Mouse (Mus musculus) urinary bladder, postnatal 36 days (tissue): ENCODE measurements around the gene Stpg3.
"Not testable (repeated sequence)": the region's sequence is repeated elsewhere in the genome, so short reads cannot be mapped to it uniquely, and the experiment has no call there.

ENCODE experiments used
- DNase-seq, 2 experiments: peaks; one replicate each; pipeline ENCODE4 v3.0.0; 2022; ENCODE audit warnings: low spot score in 2 of 2, mixed read lengths in 1 of 2

Stpg3 gene

DNA sequence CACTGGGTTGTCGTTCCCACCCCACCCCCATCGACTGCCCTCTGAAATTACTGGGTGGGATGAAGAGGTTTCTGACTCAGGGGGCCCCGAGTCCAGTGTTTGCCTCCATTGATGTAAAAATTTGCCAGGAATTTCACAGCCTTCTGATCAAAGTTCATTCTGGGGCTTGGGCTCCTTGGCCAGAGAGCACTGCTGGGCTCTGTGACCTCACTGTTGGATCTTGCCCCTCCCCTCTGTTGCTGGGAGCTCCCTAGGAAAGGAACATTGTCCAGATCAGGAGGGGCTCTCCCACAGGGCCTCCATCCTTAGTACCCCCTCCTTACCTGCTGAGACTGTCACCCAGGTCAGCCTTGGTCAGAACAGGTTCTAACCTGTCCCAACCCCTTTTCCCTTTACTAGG lies at the start of gene Stpg3:
Stpg3 (minus strand) TSS at position 194 of the 400 bp plus-strand sequence.
- no peak for DNase-seq

DNA sequence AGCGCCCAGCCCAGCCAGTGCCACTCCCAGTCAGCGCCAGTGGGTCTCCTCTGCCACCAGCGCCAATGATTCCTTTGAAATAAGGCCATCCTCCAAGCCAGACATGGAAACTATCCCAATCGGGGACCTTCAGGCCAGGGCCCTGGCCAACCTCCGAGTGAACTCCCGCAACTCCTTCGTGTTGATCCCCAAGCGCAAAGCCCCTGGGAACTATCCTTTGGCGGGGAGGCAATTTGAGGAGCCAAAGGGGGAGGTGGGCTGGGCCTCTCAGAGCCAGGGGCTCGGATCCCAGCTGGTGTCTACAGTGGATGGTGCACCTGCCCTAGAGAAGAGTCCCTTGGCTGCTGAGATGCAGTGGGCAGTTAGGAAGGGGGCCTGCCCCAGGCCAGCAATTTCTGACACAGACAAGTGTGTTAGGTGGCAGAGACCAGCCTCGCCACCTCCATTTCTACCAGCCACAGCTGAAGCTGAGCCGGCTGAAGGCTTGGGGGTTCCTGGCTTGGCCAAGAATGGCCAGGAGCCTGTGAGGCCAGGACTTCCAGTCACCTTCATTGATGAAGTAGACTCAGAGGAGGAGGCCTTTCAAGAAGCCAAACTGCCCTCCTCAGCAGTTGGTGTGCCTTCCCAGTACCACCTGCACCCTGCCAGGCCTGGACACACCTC lies 49.3 kb upstream of the Stpg3 start:
- no peak for DNase-seq

DNA sequence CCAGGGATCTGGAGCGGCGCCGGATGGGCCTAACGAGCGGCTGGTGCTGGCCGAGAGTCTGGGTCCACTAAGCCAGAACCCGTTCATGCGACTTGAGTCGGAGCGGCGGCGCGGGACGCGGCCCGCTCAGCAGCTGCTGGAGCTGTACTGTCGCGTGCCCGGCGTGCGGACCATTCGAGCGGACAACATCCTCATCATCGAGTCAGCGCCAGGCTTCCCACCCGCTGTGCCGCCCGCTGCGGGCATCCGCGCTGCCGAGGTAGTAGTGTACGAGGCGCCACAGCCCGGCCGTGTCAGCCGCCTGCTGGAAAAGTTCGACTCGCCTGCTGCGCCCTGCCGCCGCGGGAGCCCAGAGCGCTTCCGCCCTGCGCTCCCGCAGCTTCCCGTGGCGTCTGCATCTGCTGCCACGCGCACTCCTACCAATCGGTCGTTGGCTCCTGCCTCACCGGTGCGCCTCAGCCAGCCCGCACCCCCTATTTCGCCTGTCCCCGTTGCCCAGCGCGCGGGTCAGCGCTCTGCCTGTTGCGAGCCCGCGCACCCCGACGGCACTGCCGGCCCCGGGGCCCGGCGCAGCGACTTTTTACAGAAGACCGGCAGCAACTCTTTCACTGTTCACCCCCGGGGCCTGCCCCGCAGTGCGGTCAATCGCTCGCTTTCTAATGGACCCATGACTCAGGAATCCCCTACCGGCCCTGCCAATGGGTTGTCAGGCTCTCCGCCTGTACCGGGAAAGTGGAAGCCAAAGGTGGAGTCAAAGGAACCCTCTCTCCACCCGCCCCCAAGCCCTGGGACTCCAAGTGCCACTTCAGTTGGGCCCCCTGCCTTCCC lies 48.6 kb upstream of the Stpg3 start:
- DNase-seq: no peak

DNA sequence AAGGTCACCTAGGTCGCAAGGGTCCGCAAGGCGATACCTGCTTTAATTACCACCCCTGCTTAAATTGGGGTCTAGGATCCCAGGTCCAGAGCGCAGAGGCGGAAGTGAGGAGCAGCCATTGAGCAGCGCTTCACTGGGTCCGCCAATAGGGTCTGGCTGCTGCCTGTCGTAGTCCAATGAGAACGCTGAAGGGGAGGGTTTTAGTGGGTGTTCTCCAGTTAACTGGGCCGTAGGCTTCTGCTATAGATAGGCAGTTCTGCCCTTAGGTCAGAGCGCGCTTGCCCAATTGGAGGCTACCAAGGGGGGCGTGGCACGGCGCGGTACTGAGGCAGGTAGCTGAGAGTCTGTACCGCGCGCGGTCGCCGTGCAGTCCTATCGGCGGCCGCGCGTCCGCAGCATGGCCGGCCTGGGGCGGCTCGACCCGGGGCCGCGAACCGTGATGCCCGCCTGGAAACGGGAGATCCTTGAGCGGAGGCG lies 47.9 kb upstream of the Stpg3 start, which contains the start of gene Tprn:
Tprn (plus strand) TSS at position 328 of the 477 bp plus-strand sequence.
- DNase-seq: peak; percentile 89 to 95

DNA sequence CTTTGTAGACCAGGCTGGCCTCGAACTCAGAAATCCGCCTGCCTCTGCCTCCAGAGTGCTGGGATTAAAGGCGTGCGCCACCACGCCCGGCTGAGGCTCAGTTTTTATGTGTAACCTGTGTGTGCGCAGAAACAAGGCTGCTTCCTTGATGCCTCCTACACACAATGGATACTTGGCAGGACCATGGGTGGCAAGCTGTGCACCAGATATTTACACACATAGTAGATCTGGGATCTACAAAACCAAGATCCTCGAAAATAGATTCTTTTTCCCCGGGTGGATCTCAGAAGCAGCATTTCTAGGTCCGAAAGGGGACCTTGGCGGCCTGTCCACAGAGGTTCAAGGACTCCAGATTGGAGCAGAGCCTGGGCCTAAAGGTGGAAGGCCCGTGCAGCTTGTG lies 47.4 kb upstream of the Stpg3 start:
- DNase-seq: no peak

DNA sequence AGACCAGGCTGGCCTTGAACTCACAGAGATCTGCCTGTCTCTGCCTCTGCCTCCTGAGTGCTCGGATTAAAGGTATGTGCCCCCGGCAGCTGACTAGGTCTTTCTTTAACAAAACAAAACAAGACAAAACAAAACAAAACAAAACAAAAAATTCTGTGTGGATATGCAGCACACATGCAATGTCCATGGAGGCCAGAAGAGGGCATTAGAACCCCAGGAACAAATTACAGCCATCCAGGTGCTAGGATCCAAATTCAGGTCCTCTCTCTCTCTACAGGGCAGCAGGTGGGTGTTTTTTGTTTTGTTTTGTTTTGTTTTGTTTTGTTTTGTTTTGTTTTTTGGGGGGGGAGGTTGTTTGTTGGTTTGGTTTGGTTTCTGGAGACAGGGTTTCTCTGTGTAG lies 44.5 kb upstream of the Stpg3 start:
- DNase-seq: no peak

DNA sequence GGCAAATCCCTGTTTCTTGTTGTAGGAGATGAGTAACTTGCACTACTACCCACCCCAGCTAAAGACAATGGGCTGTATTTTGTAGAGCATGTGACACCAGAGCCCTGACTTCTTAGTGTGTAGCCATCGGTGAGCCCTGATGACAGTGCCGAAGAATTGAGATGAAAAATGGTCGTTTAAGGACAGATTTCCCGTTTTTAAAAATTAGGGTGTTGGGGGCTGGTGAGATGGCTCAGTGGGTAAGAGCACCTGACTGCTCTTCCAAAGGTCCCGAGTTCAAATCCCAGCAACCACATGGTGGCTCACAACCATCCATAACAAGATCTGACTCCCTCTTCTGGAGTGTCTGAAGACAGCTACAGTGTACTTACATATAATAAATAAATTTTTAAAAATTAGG lies 42.8 kb upstream of the Stpg3 start:
- DNase-seq: not testable (repeated sequence)

DNA sequence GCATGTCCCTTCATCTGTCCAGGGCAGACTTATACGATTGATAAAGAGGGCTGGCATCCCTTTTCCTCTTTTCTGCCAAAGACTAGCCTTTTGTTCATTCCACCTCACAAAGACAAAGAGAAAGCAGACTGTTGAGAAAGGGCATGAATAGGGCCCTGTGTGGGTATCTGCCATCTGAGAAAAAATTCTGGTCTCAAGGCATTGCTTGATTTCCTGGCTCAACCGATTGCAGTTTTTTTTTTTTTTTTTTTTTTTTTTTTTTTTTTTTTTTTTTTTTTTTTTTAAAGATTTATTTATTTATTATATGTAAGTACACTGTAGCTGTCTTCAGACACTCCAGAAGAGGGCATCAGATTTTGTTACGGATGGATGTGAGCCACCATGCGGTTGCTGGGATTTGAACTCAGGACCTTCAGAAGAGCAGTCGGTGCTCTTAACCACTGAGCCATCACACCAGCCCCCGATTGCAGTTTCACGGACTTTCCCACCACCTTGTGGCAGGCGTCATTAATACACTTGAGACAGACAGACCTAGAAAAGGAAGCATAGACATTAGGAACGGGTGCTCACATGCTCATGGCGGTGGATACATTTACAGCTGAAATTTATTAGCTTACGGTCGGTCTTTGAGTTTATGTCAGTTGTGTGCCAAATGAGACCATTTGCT lies 42.1 kb upstream of the Stpg3 start:
- DNase-seq: peak in 1 of 2 experiments; percentile 52

DNA sequence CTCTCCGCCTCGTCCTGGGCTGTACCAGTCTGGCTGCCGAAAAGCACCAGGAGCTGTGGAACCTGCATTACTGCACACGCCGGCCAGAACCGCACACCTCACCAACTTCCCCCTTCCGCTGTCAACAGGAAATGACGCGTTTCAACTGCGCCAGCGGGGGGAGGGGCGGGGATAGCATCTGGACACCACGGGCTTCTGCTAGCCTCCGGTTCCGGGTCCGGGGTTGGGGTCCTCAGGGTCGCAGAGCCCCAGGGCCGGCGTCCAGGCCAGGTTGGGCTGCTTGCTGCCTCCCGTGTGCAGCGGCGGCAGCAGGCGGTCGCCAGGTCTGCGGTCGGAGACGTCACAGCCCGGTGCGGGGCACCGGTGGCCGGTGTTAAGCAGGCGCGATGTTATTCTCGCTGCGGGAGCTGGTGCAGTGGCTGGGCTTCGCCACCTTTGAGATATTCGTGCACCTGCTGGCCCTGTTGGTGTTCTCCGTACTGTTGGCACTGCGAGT lies 40.9 kb upstream of the Stpg3 start, which contains the start of gene Tmem203:
Tmem203 (plus strand) TSS at position 156 of the 496 bp plus-strand sequence.
- DNase-seq: peak; percentile 86

DNA sequence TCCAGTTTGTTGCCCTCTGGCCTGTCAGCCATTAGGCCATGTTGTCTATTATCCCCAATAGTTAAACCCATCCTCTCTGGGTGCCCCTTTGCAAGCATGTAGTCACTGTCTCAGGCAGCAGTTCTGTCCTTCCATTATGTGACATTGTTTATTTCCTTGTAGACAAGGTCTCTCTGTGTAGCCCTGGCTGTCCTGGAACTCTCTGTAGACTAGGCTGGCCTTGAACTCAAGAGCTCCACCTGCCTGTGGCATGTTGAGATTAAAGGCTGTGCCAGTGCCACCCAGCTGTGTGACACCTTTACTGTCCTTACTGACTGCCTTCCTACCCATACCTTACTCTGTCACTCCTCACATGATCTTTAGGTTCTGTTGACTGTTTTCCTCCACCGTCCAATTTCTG lies 37.9 kb upstream of the Stpg3 start:
- no peak for DNase-seq

DNA sequence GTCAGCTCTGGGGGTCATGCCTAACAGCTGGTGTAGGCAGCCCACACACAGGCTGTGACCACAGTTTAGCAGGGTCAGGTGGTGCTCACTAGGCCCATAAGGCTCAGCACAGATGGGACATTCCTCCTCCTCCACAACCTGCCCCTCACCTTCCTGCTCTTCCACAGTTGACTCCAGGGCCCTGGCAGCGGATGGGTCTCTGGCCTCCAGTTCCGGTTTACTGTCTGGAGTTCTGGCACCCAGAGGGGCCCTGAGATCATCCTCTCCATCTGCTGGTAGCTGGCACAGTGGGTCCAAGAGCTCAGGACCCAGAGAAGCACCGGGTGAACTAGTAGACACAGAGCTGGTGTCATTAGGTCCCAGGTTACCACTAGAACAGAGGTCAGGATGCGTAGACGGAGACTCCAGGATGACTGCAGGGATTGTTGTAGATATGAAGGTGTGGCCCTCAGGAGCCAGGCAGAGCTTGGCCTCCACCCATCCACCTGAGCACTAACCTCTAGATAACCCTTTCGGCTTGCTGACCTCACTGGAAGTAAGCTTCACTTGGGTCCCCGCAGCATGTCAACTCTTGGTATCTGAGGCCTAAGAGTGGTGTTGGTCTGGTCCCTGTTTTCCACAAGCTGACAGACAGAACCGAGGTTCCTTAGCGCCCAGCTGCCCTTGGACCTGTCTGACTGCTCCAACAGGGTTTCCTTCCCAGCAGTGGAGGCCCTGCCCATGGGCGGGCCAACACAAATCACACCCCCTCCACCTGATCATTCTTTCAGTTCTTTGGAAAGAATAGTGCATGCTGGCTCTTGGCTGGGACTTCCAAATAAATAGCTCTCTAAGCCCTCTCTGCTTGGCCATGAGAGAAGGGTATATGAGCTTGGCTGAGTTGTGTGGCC lies 32.0 kb upstream of the Stpg3 start, which contains the start of gene AL732309.1:
AL732309.1 (minus strand) TSS at position 681 of the 890 bp plus-strand sequence.
- DNase-seq: no peak

DNA sequence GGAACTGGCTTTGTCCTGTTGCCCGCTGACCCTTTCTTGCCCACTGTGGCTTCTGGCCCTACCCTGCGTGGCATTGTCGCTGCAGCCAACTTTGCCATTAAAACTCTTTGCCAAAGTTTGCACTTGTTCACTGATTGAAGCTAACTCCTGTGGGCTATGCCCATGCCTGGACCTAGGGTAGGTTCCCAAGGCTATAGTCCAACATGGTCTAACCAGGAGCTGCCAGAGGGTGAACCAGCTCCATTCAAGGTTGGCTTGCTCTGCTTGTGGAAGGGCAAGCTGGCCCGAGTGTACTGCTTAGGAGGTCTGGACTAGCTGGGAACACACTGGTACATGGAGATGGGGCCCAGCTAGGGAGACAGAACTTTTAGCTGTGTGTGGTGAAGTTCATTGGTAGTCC lies 29.7 kb upstream of the Stpg3 start:
- no peak for DNase-seq

DNA sequence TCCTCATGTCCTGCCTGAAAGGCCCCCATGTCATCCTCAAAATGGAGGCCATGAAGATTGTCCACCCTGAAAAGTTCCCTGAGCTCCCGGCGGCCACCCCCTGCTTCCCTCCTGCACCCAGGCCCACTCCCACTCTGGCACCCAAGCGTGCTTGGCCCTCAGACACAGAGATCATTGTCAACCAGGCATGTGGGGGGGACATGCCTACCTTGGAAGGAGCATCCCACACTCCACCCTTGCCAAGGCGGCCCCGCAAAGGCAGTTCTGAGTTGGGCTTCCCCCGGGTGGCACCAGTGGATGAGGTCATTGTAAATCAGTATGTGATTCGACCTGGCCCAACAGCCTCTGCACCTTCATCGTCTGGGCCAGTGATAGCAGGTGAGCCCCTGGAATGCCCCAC lies 28.9 kb upstream of the Stpg3 start:
- DNase-seq: no peak

DNA sequence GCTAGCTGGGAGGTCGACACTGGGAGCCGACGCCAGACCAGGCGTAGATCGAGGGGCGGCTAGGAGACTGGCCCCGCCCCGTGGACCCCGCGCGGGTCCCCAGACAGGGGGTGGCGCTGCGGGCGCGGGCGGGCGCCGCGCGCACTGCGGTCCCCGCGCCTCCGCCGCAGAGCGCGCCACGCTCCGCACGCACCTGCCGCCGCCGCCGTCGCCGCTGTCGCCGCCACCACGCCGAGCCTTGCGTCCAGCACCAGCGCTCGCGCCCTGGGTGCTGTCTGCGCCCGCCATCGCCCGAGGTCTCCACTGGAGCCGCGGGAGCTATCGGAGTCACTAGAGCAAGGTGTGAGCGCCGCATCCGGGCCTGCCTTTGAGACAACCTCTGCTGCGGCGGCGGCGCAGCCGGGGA lies 27.7 kb upstream of the Stpg3 start, which contains the start of the genes Rnf208 and Cysrt1:
Rnf208 (plus strand) TSS at position 155 of the 406 bp plus-strand sequence.
Cysrt1 (minus strand) TSS at position 352 of the 406 bp plus-strand sequence.
- no peak for DNase-seq

DNA sequence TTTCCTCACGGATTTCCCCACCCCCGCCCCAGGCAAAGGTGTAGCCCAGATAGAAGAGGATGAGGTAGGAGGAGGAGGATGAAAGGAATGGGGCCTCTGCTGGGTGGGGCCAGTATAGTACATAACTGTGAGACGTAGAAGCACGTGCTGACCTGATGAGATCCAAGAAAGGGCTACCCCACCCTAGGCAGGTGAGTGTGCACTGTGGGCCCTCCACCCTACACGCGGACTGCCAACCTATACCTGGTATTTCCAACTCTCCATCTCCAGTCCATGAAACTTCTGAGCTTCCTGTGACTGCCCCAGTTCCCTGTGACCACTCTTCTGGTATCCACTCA lies 27.0 kb upstream of the Stpg3 start:
- DNase-seq: no peak

DNA sequence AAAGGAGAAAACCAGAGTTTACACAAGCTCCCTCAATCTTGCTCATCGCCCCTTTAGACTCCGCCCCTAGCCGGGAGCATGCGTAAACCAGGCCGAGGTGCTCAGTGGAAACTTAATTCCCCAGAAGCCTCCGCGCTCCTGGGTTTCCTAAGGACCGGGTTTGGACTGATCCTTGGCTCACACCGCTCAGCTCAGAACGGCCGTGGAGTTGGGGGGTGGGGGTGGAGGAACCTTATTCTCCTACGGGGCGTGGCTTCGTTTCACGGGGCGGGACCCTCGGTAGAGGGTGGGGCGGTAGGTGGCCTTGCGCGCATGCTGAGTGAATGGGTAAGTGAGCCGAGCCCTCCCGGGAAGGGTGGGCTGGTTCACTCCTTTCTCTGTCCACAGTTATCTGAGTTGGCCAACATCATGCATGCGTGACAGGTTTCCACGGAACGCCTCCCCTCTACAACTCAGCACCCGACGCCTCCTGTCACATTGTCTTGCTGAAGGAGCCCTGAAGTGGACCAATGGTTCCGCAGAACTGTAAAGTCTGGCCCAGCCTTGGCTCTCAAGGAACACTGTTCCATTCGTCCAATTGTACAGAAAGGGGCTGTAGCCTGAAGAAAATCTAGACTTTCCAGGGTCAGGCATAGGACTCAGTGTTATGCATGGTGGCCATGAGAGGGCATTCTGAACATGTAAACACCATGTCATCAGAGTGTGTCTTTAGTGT lies 26.4 kb upstream of the Stpg3 start:
- DNase-seq: peak; percentile 43 to 71

DNA sequence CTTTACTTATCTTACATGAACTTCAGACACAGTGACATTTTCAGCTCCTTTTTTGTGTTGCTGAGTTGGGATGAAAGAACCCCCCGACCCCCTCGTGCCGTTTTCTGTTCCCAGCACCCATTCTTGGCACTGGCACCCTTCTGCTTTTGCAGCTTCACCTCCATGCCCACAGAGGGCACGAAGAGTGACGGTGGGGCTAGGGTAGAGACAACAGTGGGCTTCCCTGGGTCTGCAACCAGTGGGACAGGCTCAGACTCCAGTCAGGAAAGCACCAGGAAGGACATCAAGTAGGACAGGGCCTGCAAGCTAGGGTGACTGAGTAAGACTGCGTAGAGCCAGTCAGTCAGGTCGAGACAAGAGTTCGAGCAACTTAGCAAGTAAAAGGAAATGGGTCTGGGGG lies 25.9 kb upstream of the Stpg3 start:
- no peak for DNase-seq

DNA sequence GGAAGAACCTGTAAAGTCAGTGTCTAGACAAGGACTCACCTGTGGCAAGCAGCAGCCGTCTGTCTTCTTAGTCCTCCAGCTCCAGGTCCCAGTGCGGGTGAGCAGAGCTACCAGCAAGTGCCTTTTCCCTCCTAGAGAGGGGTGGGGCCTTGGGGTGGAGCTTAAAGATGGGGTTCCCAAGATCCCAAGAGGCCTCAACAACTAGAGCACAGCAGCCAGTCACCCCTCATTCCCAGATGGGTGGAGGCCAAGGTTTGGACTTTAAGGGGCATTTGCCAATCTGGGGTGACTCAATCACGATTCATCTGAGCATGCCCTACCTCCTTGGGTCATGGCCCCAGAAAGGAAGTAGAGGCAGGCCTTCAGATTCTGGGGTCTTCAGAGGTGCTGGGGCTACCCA lies 25.3 kb upstream of the Stpg3 start:
- DNase-seq: no peak

DNA sequence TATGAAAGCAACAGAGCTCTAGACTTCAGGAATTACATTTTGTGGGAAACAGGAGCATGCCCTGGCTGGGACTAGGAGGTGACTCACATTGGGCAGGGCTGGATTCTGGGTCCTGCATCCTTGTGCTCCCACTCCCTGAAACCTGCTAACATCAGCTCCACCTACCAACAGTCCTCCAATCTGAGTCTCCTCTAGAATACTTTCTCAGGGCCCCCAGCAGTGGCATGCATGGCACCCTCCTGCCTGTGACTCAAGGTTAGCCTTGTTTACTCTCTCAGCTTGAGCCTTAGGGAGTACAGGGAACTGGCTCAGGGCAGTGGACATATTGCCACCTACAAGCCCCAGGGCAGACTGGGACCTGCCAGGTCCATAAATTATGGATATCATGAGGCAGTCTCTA lies 23.7 kb upstream of the Stpg3 start:
- DNase-seq: no peak

DNA sequence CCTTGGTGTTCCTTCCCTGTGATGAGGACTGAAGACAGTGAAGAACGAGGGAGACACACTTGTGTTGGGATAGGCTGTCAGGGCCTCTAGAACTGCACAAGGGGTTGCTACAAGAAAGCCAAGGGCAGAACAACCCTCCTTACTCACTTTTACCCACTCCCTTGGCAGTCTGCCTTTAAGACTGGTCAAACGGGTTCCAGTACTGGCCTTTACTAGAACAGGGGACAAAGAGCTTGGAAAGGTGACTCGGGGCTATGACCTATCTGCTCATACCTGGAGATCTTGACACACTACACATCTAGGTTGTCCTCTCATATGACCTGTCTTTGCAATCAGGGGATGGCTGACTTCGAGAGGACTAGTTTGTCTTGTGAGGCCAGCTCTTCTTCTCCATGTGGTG lies 23.1 kb upstream of the Stpg3 start:
- DNase-seq: peak; percentile 79 to 81
